Mouse (Mus musculus) heart, adult 2 months (tissue): ENCODE measurements around the gene Hoxb6.

Experiments used
- CTCF ChIP-seq: fragments of 200-600 bp; IDR thresholded peaks from 2 replicates; pipeline ENCODE4 v1.8.1; 2022; ENCODE audit warnings: antibody characterized with exemption, mild to moderate bottlenecking, moderate library complexity
- EP300 ChIP-seq: fragments of 200-500 bp; IDR thresholded peaks from 2 replicates; pipeline ENCODE4 v1.6.1; 2011; ENCODE audit warnings: low read depth, low read length, control low read depth; ENCODE audit not compliant: insufficient read depth
- POLR2A ChIP-seq: fragments of 200-500 bp; IDR thresholded peaks from 2 replicates; pipeline ENCODE4 v1.6.1; 2011; ENCODE audit warnings: mild to moderate bottlenecking, low read depth, low read length, control low read depth; ENCODE audit not compliant: insufficient read depth

- peak; percentile 44 for TF ChIP-seq CTCF
- TF ChIP-seq EP300 = no peak
- no peak for TF ChIP-seq POLR2A
These were observed 53.9 kb downstream of the Hoxb6 start for GRCm38 (mm10) chr11:96345893-96346806.
